Mouse (Mus musculus) spleen, adult 2 months (tissue): ENCODE results near the gene Gm10490.

ENCODE experiments used
- CTCF ChIP-seq: fragments of 200-500 bp; IDR thresholded peaks from 2 replicates; pipeline ENCODE4 v1.5.1; 2011; ENCODE audit warnings: mild to moderate bottlenecking, inconsistent platforms; ENCODE audit not compliant: insufficient read depth, insufficient read length, insufficient replicate concordance; ENCODE audit errors: extremely low read depth
- POLR2A ChIP-seq: fragments of 200-500 bp; IDR thresholded peaks from 2 replicates; pipeline ENCODE4 v1.6.1; 2011; ENCODE audit warnings: low read depth, low read length, inconsistent platforms

GRCm38 (mm10) chrX:7878495-7878894 lies 30.8 kb upstream of the Gm10490 start:
- TF ChIP-seq POLR2A (no peak), CTCF (no peak)
